Mouse (Mus musculus) liver, adult 2 months (tissue): ENCODE measurements around the gene Lin52. TPM values are rescaled to one million over a fixed set of nuclear protein-coding genes. Genes with fewer than 3 reads are reported as not detected.
A peak's percentile ranks its signal among the peaks of the same experiment; 100 is the strongest.
"Not testable (repeated sequence)": the region's sequence is repeated elsewhere in the genome, so short reads cannot be mapped to it uniquely, and the experiment has no call there.

Source experiments
- DNase-seq: peaks from one replicate; pipeline ENCODE4 v3.0.0-alpha.2; 2011; ENCODE audit warnings: low read depth, low spot score; ENCODE audit errors: extremely low read depth
- H3K27ac ChIP-seq: fragments of 200-500 bp; replicated peaks from 2 replicates; pipeline ENCODE4 v1.5.1; 2012; ENCODE audit warnings: low read depth, mild to moderate bottlenecking, control low read depth, inconsistent platforms, low read length; ENCODE audit not compliant: insufficient read depth
- H3K27me3 ChIP-seq: fragments of 200-500 bp; 2 replicates; pipeline ENCODE4 v1.6.1; 2012; ENCODE audit warnings: mild to moderate bottlenecking, moderate library complexity, low read length, inconsistent platforms; ENCODE audit not compliant: control insufficient read depth, insufficient read depth
- H3K36me3 ChIP-seq: fragments of 200-500 bp; 2 replicates; pipeline ENCODE4 v1.6.1; 2012; ENCODE audit warnings: low read length, inconsistent platforms; ENCODE audit not compliant: control insufficient read depth, insufficient read depth
- H3K4me1 ChIP-seq: fragments of 200-500 bp; 2 replicates; pipeline ENCODE4 v1.6.1; 2011; ENCODE audit warnings: low read length; ENCODE audit not compliant: control insufficient read depth, insufficient read depth
- H3K4me3 ChIP-seq: fragments of 200-500 bp; 2 replicates; pipeline ENCODE4 v1.5.1; 2011; ENCODE audit warnings: low read depth, mild to moderate bottlenecking, control low read depth, low read length, moderate library complexity; ENCODE audit not compliant: insufficient read depth
- H3K79me2 ChIP-seq: fragments of 200-500 bp; 2 replicates; pipeline ENCODE4 v1.6.1; 2012; ENCODE audit warnings: inconsistent platforms, mild to moderate bottlenecking, low read length, moderate library complexity; ENCODE audit not compliant: control insufficient read depth, insufficient read depth
- H3K9ac ChIP-seq: fragments of 200-500 bp; 2 replicates; pipeline ENCODE4 v1.6.1; 2012; ENCODE audit warnings: low read depth, mild to moderate bottlenecking, control low read depth, inconsistent platforms, low read length
- CTCF ChIP-seq: fragments of 200-500 bp; IDR thresholded peaks from 2 replicates; pipeline ENCODE4 v1.5.1; 2011; ENCODE audit warnings: low read depth, low read length, control low read depth
- POLR2A ChIP-seq: fragments of 200-500 bp; IDR thresholded peaks from 2 replicates; pipeline ENCODE4 v1.6.1; 2011; ENCODE audit warnings: low read length, control low read depth; ENCODE audit not compliant: insufficient read depth; ENCODE audit errors: extremely low read depth
- WGBS: fragments of 180-500 bp; shearing (Covaris S2); methylation state at CpG from one replicate; pipeline ENCODE4 v1.1.7; 2018; 5-methylcytosine and 5-hydroxymethylcytosine counted together
- polyA plus RNA-seq: library from polyadenylated mRNA; depleted of rRNA; stranded (reverse); fragments of >200 nt; gene quantifications from 2 replicates; pipeline ENCODE4 v1.2.3, GENCODE M21; 2012
- total RNA-seq: library from RNA; depleted of rRNA; stranded (reverse); fragments of >200 nt; gene quantifications from 2 replicates; pipeline ENCODE4 v1.2.3, GENCODE M21; 2014

Lin52 gene
- total and polyA plus RNA-seq, 2 experiments: 6.2 to 6.7 TPM

GRCm38 (mm10) chr12:84531906-84532829 lies 80.9 kb downstream of the Lin52 start:
- TF ChIP-seq CTCF: no peak
- TF ChIP-seq POLR2A: no peak
- Histone ChIP-seq H3K27me3 (no peaks in the 10 kb centered on the region), H3K79me2 (no peaks in the 10 kb centered on the region; the same call in 1 of the 2 replicates), H3K36me3 (peaks cover 3% of the 10 kb centered on the region), H3K4me1 (peaks cover 5% of the 10 kb centered on the region; the same call in 1 of the 2 replicates), H3K4me3 (no peak overlapping the region), H3K9ac (no peak overlapping the region), H3K27ac (no peak overlapping the region)
- 79% methylated on average over 13 of the region's 13 CpGs for WGBS
- peak; percentile 70 for DNase-seq

- Histone ChIP-seq H3K9ac (no peak overlapping the region), H3K36me3 (peaks cover 3% of the 10 kb centered on the region), H3K4me1 (peaks cover 5% of the 10 kb centered on the region; the same call in 1 of the 2 replicates), H3K79me2 (no peaks in the 10 kb centered on the region), H3K4me3 (no peak overlapping the region), H3K27ac (no peak overlapping the region), H3K27me3 (no peaks in the 10 kb centered on the region)
- TF ChIP-seq CTCF: no peak
- no peak for TF ChIP-seq POLR2A
- no peak for DNase-seq
- 89% methylated on average over 8 of the region's 8 CpGs for WGBS
These were observed 81.6 kb downstream of the Lin52 start for GRCm38 (mm10) chr12:84532830-84533199.

GRCm38 (mm10) chr12:84533706-84534486 lies 82.7 kb downstream of the Lin52 start:
- Histone ChIP-seq H3K36me3 (peaks cover 2% of the 10 kb centered on the region), H3K79me2 (no peaks in the 10 kb centered on the region), H3K27ac (no peak overlapping the region), H3K4me3 (no peak overlapping the region), H3K27me3 (no peaks in the 10 kb centered on the region), H3K9ac (no peak overlapping the region), H3K4me1 (peaks cover 5% of the 10 kb centered on the region; the same call in 1 of the 2 replicates)
- no peak for DNase-seq
- TF ChIP-seq CTCF (no peak), POLR2A (no peak)
- WGBS: 79% methylated on average over 7 of the region's 7 CpGs

DNA sequence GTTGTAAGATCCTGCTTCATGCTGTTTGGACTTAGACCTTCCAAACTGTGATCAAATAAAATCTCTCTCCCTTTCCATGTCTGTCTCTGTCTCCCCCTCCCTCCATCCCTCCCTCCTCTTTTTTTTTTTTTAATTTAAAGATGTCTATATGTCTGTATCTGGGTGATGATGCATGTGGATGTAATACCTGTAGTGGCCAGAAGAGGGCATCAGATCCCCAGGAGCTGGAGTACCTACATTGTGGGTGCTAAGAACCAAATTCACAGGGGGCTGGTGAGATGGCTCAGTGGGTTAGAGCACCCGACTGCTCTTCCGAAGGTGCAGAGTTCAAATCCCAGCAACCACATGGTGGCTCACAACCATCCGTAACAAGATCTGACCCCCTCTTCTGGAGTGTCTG lies 88.3 kb downstream of the Lin52 start:
- DNase-seq, H3K4me3 ChIP-seq, H3K4me1 ChIP-seq, H3K27me3 ChIP-seq, H3K79me2 ChIP-seq, H3K36me3 ChIP-seq, H3K9ac ChIP-seq, H3K27ac ChIP-seq: not testable (repeated sequence)
- TF ChIP-seq CTCF: peak; percentile 11; the same call in 1 of the 2 replicates
- WGBS: 95% methylated on average over 3 of the region's 3 CpGs

DNA sequence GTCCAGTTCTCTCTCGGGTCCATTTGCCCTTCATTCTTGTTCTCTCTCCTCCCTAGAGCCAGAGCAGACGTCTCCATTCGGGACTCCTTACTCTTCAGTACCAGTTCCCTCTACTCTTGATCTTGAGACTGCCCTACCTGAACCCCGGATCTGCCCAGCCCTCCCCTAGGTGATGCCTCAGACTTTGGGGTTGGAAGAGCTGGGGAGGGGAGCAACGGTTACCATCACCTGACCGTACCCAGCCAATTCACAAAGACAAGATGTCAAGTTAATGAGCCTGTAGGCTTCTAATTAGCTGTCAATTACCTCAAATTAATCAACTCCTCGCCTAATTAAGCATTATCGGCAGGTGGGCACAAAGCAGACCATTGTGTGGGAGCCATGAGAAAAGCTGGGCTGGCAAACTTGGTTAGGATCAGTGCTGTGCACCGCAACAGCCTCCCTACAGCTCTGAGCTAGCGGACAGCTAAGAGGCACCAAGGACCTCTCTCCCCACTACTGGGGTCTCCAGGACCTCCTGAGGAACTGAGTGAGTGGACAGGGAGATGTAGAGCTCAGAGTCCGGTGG lies 90.3 kb downstream of the Lin52 start:
- 0 out of 2 replicates have a peak, but pooled peaks cover 3% of the 10 kb centered on the region for H3K4me1 ChIP-seq
- no peaks in the 10 kb centered on the region for H3K27me3 ChIP-seq
- H3K79me2 ChIP-seq: no peaks in the 10 kb centered on the region
- DNase-seq: no peak
- H3K36me3 ChIP-seq: no peaks in the 10 kb centered on the region
- WGBS: 93% methylated on average over 11 of the region's 11 CpGs
- no peak overlapping the region for H3K27ac ChIP-seq
- H3K4me3 ChIP-seq: no peak overlapping the region
- no peak for TF ChIP-seq POLR2A
- no peak for TF ChIP-seq CTCF
- H3K9ac ChIP-seq: no peak overlapping the region
